Comparison of ENCODE assay signal across 11 mouse cellular contexts in genomic region chr1:37495104-37495503, GRCm38 (mm10).
"Had no signal": no experiment of that assay in that cellular context is flagged by ENCODE, and none has a peak within 500 bp of the region (broad histone marks: within the 10 kb centered on the region; RNA-seq: fewer than 3 reads in every experiment).

No protein-coding gene starts in this region.

- H3K9ac ChIP-seq: kidney, embryonic 15.5 days; liver, embryonic 15.5 days; midbrain, embryonic 12.5 days had no signal

- H3K4me3 ChIP-seq: kidney, embryonic 15.5 days; left cerebral cortex, adult 2 months; midbrain, embryonic 12.5 days; myocyte had no signal

- H3K9me3 ChIP-seq: kidney, embryonic 15.5 days; liver, embryonic 15.5 days; midbrain, embryonic 12.5 days had no signal

- H3K27ac ChIP-seq: kidney, embryonic 15.5 days; left cerebral cortex, adult 2 months; liver, embryonic 15.5 days; midbrain, embryonic 12.5 days had no signal

- ATAC-seq: lung, postnatal 0 days had no signal

- H3K27me3 ChIP-seq: kidney, embryonic 15.5 days; liver, embryonic 15.5 days had no signal

- H3K4me1 ChIP-seq: kidney, embryonic 15.5 days had no signal

- H3K36me3 ChIP-seq: kidney, embryonic 15.5 days; liver, embryonic 15.5 days; midbrain, embryonic 12.5 days had no signal

- H3K4me2 ChIP-seq: kidney, embryonic 15.5 days; midbrain, embryonic 12.5 days had no signal

- DNase-seq: kidney, adult 2 months; kidney, postnatal 14 days; lung, adult 2 months; lung, postnatal 36 days; thymus, postnatal 36 days had no signal
